Mouse (Mus musculus) CH12.LX (cell line): Measurements from ENCODE around the gene Ccdc115. TPM values are rescaled to one million over a fixed set of nuclear protein-coding genes. Genes with fewer than 3 reads are reported as not detected.

Experiments
- DNase-seq: peaks from one replicate; pipeline ENCODE4 v3.0.0-alpha.2; 2013; ENCODE audit errors: extremely low read depth
- H3K27ac ChIP-seq: 2 replicates; pipeline ENCODE4 v1.5.1; 2012; ENCODE audit warnings: low read depth, mild to moderate bottlenecking, control low read depth, moderate library complexity; ENCODE audit not compliant: insufficient read depth
- H3K27me3 ChIP-seq: replicated peaks from 2 replicates; pipeline ENCODE3; 2012; ENCODE audit warnings: inconsistent platforms
- H3K36me3 ChIP-seq, 2 experiments: replicated peaks in 1 of 2; 2 replicates each; pipeline versions ENCODE3 to v1.6.1; 2012; ENCODE audit warnings: inconsistent platforms in 1 of 2, low read length in 1 of 2, mild to moderate bottlenecking in 1 of 2, mixed read lengths in 1 of 2, moderate library complexity in 1 of 2; ENCODE audit not compliant: control insufficient read depth in 1 of 2, insufficient read depth in 1 of 2
- H3K4me1 ChIP-seq, 2 experiments: 2 replicates each; pipeline ENCODE4 v1.6.1; 2012; ENCODE audit warnings: inconsistent platforms in 1 of 2, moderate library complexity in 1 of 2; ENCODE audit not compliant: insufficient read depth in 2 of 2, control insufficient read depth in 1 of 2
- H3K4me2 ChIP-seq: 2 replicates; pipeline ENCODE4 v1.6.1; 2012; ENCODE audit warnings: low read depth, mild to moderate bottlenecking, control low read depth; ENCODE audit not compliant: poor library complexity, insufficient read depth, severe bottlenecking
- H3K4me3 ChIP-seq, 3 experiments: fragments of 150-350 bp in 1 of 3; sonication (generic) in 1 of 3; replicated peaks in 1 of 3; 2 replicates each; pipeline versions ENCODE3 to v1.5.1; 2011 to 2012; ENCODE audit warnings: low read depth in 2 of 3, low read length in 2 of 3, mild to moderate bottlenecking in 2 of 3, moderate library complexity in 2 of 3, control low read depth in 1 of 3, improper control_type of control experiment in 1 of 3, inconsistent platforms in 1 of 3, mixed read lengths in 1 of 3; ENCODE audit not compliant: poor library complexity in 1 of 3
- H3K79me2 ChIP-seq: replicated peaks from 2 replicates; pipeline ENCODE4 v1.6.1; 2012; ENCODE audit warnings: mild to moderate bottlenecking, moderate library complexity; ENCODE audit not compliant: control insufficient read depth, poor library complexity, insufficient read depth, severe bottlenecking; ENCODE audit errors: extremely low read depth
- H3K9ac ChIP-seq: 2 replicates; pipeline ENCODE4 v1.6.1; 2012; ENCODE audit warnings: low read depth, mild to moderate bottlenecking, control low read depth, moderate library complexity; ENCODE audit not compliant: insufficient read depth
- H3K9me3 ChIP-seq: replicated peaks from 2 replicates; pipeline ENCODE3; 2012; ENCODE audit warnings: low read length, inconsistent platforms, mixed read lengths
- CTCF ChIP-seq, 2 experiments: IDR thresholded peaks in 1 of 2; conservative IDR thresholded peaks in 1 of 2; 2 replicates each; pipeline ENCODE4 v1.5.1; 2011 to 2012; ENCODE audit warnings: low read depth in 2 of 2, low read length in 2 of 2, improper control_type of control experiment in 1 of 2, inconsistent platforms in 1 of 2, mild to moderate bottlenecking in 1 of 2, moderate library complexity in 1 of 2
- ELF1 ChIP-seq: IDR thresholded peaks from 2 replicates; pipeline ENCODE4 v1.6.1; 2014; ENCODE audit warnings: low read depth, mild to moderate bottlenecking, inconsistent platforms, low read length, improper control_type of control experiment
- EP300 ChIP-seq: IDR thresholded peaks from 2 replicates; pipeline ENCODE4 v1.6.1; 2011; ENCODE audit warnings: low read length, improper control_type of control experiment
- ETS1 ChIP-seq: conservative IDR thresholded peaks from 2 replicates; pipeline ENCODE4 v1.6.1; 2012; ENCODE audit warnings: low read depth, mild to moderate bottlenecking, inconsistent platforms, low read length, improper control_type of control experiment, moderate library complexity
- HCFC1 ChIP-seq: IDR thresholded peaks from 2 replicates; pipeline ENCODE4 v1.6.1; 2012; ENCODE audit warnings: low read depth, mild to moderate bottlenecking, inconsistent platforms, low read length, improper control_type of control experiment
- JUN ChIP-seq: IDR thresholded peaks from 2 replicates; pipeline ENCODE4 v1.6.1; 2011; ENCODE audit warnings: low read depth, mild to moderate bottlenecking, low read length, improper control_type of control experiment, moderate library complexity; ENCODE audit not compliant: insufficient read depth
- KAT2A ChIP-seq: IDR thresholded peaks from 2 replicates; pipeline ENCODE4 v1.6.1; 2012; ENCODE audit warnings: low read length, improper control_type of control experiment, inconsistent platforms; ENCODE audit not compliant: insufficient replicate concordance
- MAFK ChIP-seq: IDR thresholded peaks from 2 replicates; pipeline ENCODE4 v1.6.1; 2011; ENCODE audit warnings: low read length, improper control_type of control experiment; ENCODE audit not compliant: insufficient replicate concordance
- MAZ ChIP-seq: IDR thresholded peaks from 2 replicates; pipeline ENCODE4 v1.6.1; 2012; ENCODE audit warnings: low read depth, mild to moderate bottlenecking, inconsistent platforms, low read length, improper control_type of control experiment, moderate library complexity
- MXI1 ChIP-seq: IDR thresholded peaks from 2 replicates; pipeline ENCODE4 v1.6.1; 2011; ENCODE audit warnings: mild to moderate bottlenecking, low read depth, low read length, improper control_type of control experiment
- NRF1 ChIP-seq: IDR thresholded peaks from 2 replicates; pipeline ENCODE4 v1.6.1; 2014; ENCODE audit warnings: low read depth, mild to moderate bottlenecking, inconsistent platforms, low read length, improper control_type of control experiment, moderate library complexity
- PAX5 ChIP-seq: IDR thresholded peaks from 2 replicates; pipeline ENCODE4 v1.6.1; 2012; ENCODE audit warnings: low read length, inconsistent platforms, mixed read lengths
- RCOR1 ChIP-seq: conservative IDR thresholded peaks from 2 replicates; pipeline ENCODE4 v1.6.1; 2012; ENCODE audit warnings: low read depth, mild to moderate bottlenecking, inconsistent platforms, low read length, improper control_type of control experiment
- SIN3A ChIP-seq: IDR thresholded peaks from 2 replicates; pipeline ENCODE4 v1.6.1; 2012; ENCODE audit warnings: low read length, improper control_type of control experiment, inconsistent platforms
- TBP ChIP-seq: conservative IDR thresholded peaks from 2 replicates; pipeline ENCODE4 v1.6.1; 2011; ENCODE audit warnings: low read depth, low read length, improper control_type of control experiment
- USF2 ChIP-seq: conservative IDR thresholded peaks from 2 replicates; pipeline ENCODE4 v1.6.1; 2011; ENCODE audit warnings: low read depth, low read length, improper control_type of control experiment
- ZC3H11A ChIP-seq: IDR thresholded peaks from 2 replicates; pipeline ENCODE4 v1.6.1; 2012; ENCODE audit warnings: low read depth, mild to moderate bottlenecking, inconsistent platforms, low read length, improper control_type of control experiment
- ZKSCAN1 ChIP-seq: IDR thresholded peaks from 2 replicates; pipeline ENCODE4 v1.6.1; 2012; ENCODE audit warnings: low read depth, inconsistent platforms, low read length, improper control_type of control experiment, borderline replicate concordance
- ZMIZ1 ChIP-seq: IDR thresholded peaks from 2 replicates; pipeline ENCODE4 v1.6.1; 2012; ENCODE audit warnings: low read depth, mild to moderate bottlenecking, inconsistent platforms, low read length, improper control_type of control experiment
- dilution Hi-C: fragments of 300-500 bp; cut with MboI; formaldehyde crosslinking; loops from 2 replicates; pipeline ENCODE4 v1.14.3; 2020; ENCODE audit warnings: low sequenced_read_pairs; ENCODE audit not compliant: extremely low pct_unique_long_range_greater_than_20kb, extremely low pct_ligation_motif_present
- in situ Hi-C: fragments of 300-500 bp; cut with MboI; formaldehyde crosslinking; loops from 3 replicates; pipeline ENCODE4 v1.14.3; 2019; ENCODE audit warnings: low sequenced_read_pairs, low pct_ligation_motif_present, low pct_unique_long_range_greater_than_20kb, mixed read lengths
- polyA plus RNA-seq: library from polyadenylated mRNA; unstranded; fragments of >175 nt; gene quantifications from 2 replicates; pipeline ENCODE4 v1.2.1, GENCODE M21; 2012; ENCODE audit warnings: low read depth; ENCODE audit not compliant: insufficient read length
- total RNA-seq, 2 experiments: library from RNA; depleted of rRNA; stranded (reverse); fragments of 300-350 nt in 1 of 2; fragments of >200 nt in 1 of 2; gene quantifications; 2 replicates each; pipeline ENCODE4 v1.2.3; 2012 to 2014

The Ccdc115 gene
- total and polyA plus RNA-seq, 3 experiments = 66.5 to 98.8 (median 96.3) TPM

DNA sequence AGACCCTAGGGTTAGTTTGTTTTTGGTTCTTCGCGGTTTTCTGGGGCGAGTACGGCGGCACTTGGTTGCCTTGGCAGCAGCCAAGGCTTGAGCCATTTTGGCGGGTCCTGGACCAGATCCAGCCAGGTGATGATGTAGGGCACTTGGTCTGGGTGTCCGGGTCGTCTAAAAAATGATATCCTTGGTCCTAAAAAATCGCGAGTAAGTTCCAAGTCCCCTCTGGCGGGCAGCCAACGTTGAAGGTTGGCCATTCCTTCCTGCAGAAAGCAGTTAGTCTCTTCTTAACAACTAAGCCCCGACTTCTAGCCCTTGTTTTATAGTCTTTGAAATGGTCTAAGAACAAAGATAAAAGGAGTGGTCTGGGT is 7.1 kb downstream of the Ccdc115 start:
- no peak for DNase-seq
- Histone ChIP-seq H3K79me2 (no peaks in the 10 kb centered on the region), H3K4me2 (no peak overlapping the region), H3K27me3 (no peaks in the 10 kb centered on the region), H3K27ac (no peak overlapping the region), H3K9me3 (peaks cover 23% of the 10 kb centered on the region), H3K9ac (no peak overlapping the region), H3K36me3 (peaks cover under 1 to 7% of the 10 kb centered on the region in 2 experiments), H3K4me3 (no peak overlapping the region), H3K4me1 (peaks cover 0 to 19% of the 10 kb centered on the region in 2 experiments; a peak in 3 of 4 replicates)
- in situ Hi-C loops = no loop called here
- dilution Hi-C loops = no loop called here
- TF ChIP-seq SIN3A (no peak), EP300 (no peak), ZMIZ1 (no peak), HCFC1 (no peak)

DNA sequence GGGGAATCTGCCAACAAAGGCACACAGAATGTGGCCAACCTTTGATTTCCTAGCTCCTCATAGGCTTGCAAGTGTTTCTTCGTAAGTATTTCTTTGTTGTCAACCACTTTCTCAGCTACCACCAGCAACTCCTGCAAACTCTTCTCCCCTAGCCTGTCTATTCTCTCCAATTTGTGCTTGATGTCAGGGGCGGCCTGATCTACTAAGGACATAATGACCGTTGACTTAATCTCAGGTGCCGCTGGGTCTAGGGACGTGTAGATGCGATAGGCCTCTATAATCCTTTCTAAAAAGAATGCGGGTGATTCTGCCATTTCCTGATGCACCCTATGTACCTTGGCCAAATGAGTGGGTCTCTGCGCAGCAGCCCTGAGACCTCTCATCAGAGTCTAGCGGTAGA is 8.0 kb downstream of the Ccdc115 start:
- no peak overlapping the region for H3K4me2 ChIP-seq
- no peaks in the 10 kb centered on the region for H3K79me2 ChIP-seq
- H3K9me3 ChIP-seq = peaks cover 23% of the 10 kb centered on the region
- peaks cover 0 to 10% of the 10 kb centered on the region in 2 experiments; a peak in 2 of 4 replicates for H3K4me1 ChIP-seq
- no peak for DNase-seq
- no peak overlapping the region for H3K4me3 ChIP-seq
- H3K27ac ChIP-seq = no peak overlapping the region
- TF ChIP-seq KAT2A (no peak), CTCF (conservative IDR thresholded peaks at IDR 0.05 in 1 of 2, IDR thresholded peaks at IDR 0.05 in 1 of 2; ENCODE audit: low read depth in 2 of 2, low read length in 2 of 2) (no peak), MAFK (no peak), ELF1 (no peak), PAX5 (no peak), MXI1 (no peak), MAZ (no peak), RCOR1 (no peak), TBP (no peak), USF2 (no peak), JUN (no peak), NRF1 (no peak), ETS1 (no peak), ZC3H11A (no peak), ZKSCAN1 (no peak)
- no peak overlapping the region for H3K9ac ChIP-seq
- dilution Hi-C loops (no loop called here), in situ Hi-C loops (no loop called here)
- peaks cover 1% of the 10 kb centered on the region for H3K27me3 ChIP-seq
- H3K36me3 ChIP-seq = no peaks in the 10 kb centered on the region
